Mouse (Mus musculus): ENCODE data around the gene Elp5.

- no peak for TF ChIP-seq CTCF (IDR thresholded peaks at IDR 0.05; ENCODE audit: control insufficient read depth, insufficient read depth, low read length)
- TF ChIP-seq POLR2A (IDR thresholded peaks at IDR 0.05; ENCODE audit: borderline replicate concordance, control insufficient read depth, low read depth, low read length), result no peak
These were observed 20.5 kb downstream of the Elp5 start for GRCm38 (mm10) chr11:69961841-69962240.
